Mouse (Mus musculus) heart, embryonic 15.5 days (tissue): ENCODE results near the gene Lbx2. TPM values are rescaled to one million over a fixed set of nuclear protein-coding genes. Genes with fewer than 3 reads are reported as not detected.
A peak's percentile ranks its signal among the peaks of the same experiment; 100 is the strongest.

ENCODE experiments used
- ATAC-seq: fragments of 200-750 bp; cut with Nextera tagmentation; replicated peaks from 2 replicates; pipeline ENCODE4 v1.8.0; 2017; ENCODE audit warnings: low read depth, moderate TSS enrichment; ENCODE audit not compliant: insufficient number of reproducible peaks, insufficient read depth, low FRiP score
- H3K27ac ChIP-seq: fragments of 300-500 bp; sonication (generic); 2 replicates; pipeline ENCODE4 v1.5.1; 2015; ENCODE audit warnings: mild to moderate bottlenecking, inconsistent platforms
- H3K27me3 ChIP-seq: fragments of 300-500 bp; sonication (generic); 2 replicates; pipeline ENCODE4 v1.6.1; 2015; ENCODE audit warnings: inconsistent platforms
- H3K36me3 ChIP-seq: fragments of 300-500 bp; sonication (generic); 2 replicates; pipeline ENCODE4 v1.6.1; 2015; ENCODE audit warnings: mild to moderate bottlenecking, inconsistent platforms
- H3K4me1 ChIP-seq: fragments of 300-500 bp; sonication (generic); replicated peaks from 2 replicates; pipeline ENCODE4 v1.6.1; 2015; ENCODE audit warnings: inconsistent platforms
- H3K4me2 ChIP-seq: fragments of 300-500 bp; sonication (generic); 2 replicates; pipeline ENCODE4 v1.6.1; 2015; ENCODE audit warnings: inconsistent platforms, mild to moderate bottlenecking, moderate library complexity
- H3K4me3 ChIP-seq: fragments of 300-500 bp; sonication (generic); 2 replicates; pipeline ENCODE4 v1.5.1; 2015; ENCODE audit warnings: mild to moderate bottlenecking, inconsistent platforms
- H3K9ac ChIP-seq: fragments of 300-500 bp; sonication (generic); 2 replicates; pipeline ENCODE4 v1.6.1; 2015; ENCODE audit warnings: mild to moderate bottlenecking, inconsistent platforms
- H3K9me3 ChIP-seq: fragments of 300-500 bp; sonication (generic); replicated peaks from 2 replicates; pipeline ENCODE4 v1.6.1; 2016; ENCODE audit warnings: inconsistent platforms
- WGBS: fragments of 180-500 bp; shearing (Covaris S2); methylation state at CpG from one replicate; pipeline ENCODE4 v1.1.7; 2015; ENCODE audit warnings: mixed read lengths; 5-methylcytosine and 5-hydroxymethylcytosine counted together
- polyA plus RNA-seq: library from polyadenylated mRNA; unstranded; fragments of >200 nt; fragmentation: Nextera tagmentation; extraction: Ambion mirVana; gene quantifications from 2 replicates; pipeline ENCODE4 v1.2.1, GENCODE M21; 2015

The Lbx2 gene
- polyA plus RNA-seq, 1 experiment from 2014 or later, result 0.42 TPM

DNA sequence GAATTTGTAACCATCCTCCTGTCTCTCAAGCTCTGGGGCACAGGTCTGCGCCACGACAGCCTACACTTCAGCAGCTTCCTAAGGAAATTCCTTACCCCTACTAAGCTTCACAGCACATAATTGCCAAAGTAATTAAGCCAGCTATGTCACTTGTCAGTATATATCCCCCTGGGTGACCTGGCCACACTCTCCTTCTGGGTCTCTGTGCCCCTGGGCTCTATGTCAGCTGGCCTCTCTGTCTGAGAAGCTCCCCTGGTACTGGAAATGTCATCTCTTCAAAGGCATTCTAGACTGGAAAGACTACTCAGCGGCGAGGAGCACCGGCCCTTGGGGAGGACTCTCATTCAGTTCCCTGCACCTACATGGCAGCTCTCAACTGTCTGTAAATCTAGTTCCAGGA lies 36.8 kb downstream of the Lbx2 start:
- Histone ChIP-seq H3K4me3 (peak overlapping the region; percentile 77; the same call in 1 of the 2 replicates), H3K9ac (no peak overlapping the region), H3K36me3 (peaks cover 8% of the 10 kb centered on the region; the same call in 1 of the 2 replicates), H3K27ac (no peak overlapping the region), H3K4me2 (peak overlapping the region; percentile 95; the same call in 1 of the 2 replicates), H3K27me3 (no peaks in the 10 kb centered on the region), H3K9me3 (no peaks in the 10 kb centered on the region), H3K4me1 (peaks cover 43% of the 10 kb centered on the region)
- ATAC-seq, result no peak
- WGBS, result 87% methylated on average over 5 of the region's 5 CpGs

GRCm38 (mm10) chr6:83124851-83125312 lies 38.7 kb downstream of the Lbx2 start:
- Histone ChIP-seq H3K27ac (peak overlapping the region; percentile 68), H3K9ac (peak overlapping the region; percentile 77), H3K36me3 (peaks cover 4% of the 10 kb centered on the region; the same call in 1 of the 2 replicates), H3K4me1 (peaks cover 35% of the 10 kb centered on the region), H3K9me3 (no peaks in the 10 kb centered on the region), H3K27me3 (no peaks in the 10 kb centered on the region), H3K4me2 (peak overlapping the region; percentile 93), H3K4me3 (peak overlapping the region; percentile 72)
- ATAC-seq, result no peak
- under 1% methylated on average over 30 of the region's 30 CpGs for WGBS

GRCm38 (mm10) chr6:83125331-83125730 lies 39.2 kb downstream of the Lbx2 start, which contains the start of gene Ino80b:
Gene Ino80b (minus strand): TSS chr6:83125431.
- peaks cover 31% of the 10 kb centered on the region for H3K4me1 ChIP-seq
- H3K27ac ChIP-seq, result peak within 1 kb of the TSS; percentile 68
- no peaks in the 10 kb centered on the region for H3K27me3 ChIP-seq
- peak within 1 kb of the TSS; percentile 77 for H3K9ac ChIP-seq
- 25% methylated on average over 5 of the region's 5 CpGs for WGBS
- peak within 1 kb of the TSS; percentile 93 for H3K4me2 ChIP-seq
- peaks cover 4% of the 10 kb centered on the region; the same call in 1 of the 2 replicates for H3K36me3 ChIP-seq
- ATAC-seq, result no peak
- H3K4me3 ChIP-seq, result peak within 1 kb of the TSS; percentile 72
- H3K9me3 ChIP-seq, result no peaks in the 10 kb centered on the region

- Histone ChIP-seq H3K4me2 (no peak overlapping the region), H3K9me3 (no peaks in the 10 kb centered on the region), H3K36me3 (peaks cover 4% of the 10 kb centered on the region; the same call in 1 of the 2 replicates), H3K27ac (no peak overlapping the region), H3K4me1 (peaks cover 22% of the 10 kb centered on the region), H3K9ac (no peak overlapping the region), H3K4me3 (no peak overlapping the region), H3K27me3 (no peaks in the 10 kb centered on the region)
- 91% methylated on average over 5 of the region's 5 CpGs for WGBS
- ATAC-seq, result no peak
These were observed 41.3 kb downstream of the Lbx2 start for GRCm38 (mm10) chr6:83127419-83127818.

DNA sequence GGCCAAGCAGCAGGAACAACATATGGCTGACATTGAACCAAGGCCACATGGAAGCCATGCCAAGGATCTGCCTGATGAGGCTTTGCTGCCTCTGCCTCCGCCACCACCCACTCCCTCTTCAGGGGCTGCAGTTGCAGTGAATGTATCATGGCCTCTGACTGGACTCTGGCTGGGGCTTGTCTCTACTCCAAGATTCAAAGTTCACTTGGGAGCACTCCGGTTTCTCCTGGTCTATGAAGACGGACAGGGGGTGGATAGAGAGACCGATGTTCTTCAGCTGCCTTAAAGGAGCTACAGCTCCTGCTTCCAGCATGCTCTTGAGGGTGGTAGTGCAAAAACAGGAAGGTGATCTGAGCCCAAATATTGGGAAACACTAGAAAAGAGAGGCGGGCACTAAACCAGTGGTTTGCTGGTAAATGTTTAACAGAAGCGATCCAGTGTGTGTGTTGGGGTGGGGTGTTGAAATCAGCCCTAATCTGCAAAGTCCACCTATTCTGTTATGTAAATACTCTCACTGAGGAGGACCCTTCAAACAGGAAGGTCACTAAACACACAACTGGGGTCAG lies 45.4 kb downstream of the Lbx2 start:
- Histone ChIP-seq H3K36me3 (no peaks in the 10 kb centered on the region), H3K4me1 (peaks cover 13% of the 10 kb centered on the region), H3K9ac (no peak overlapping the region), H3K27me3 (no peaks in the 10 kb centered on the region), H3K4me3 (no peak overlapping the region), H3K9me3 (no peaks in the 10 kb centered on the region), H3K4me2 (no peak overlapping the region), H3K27ac (no peak overlapping the region)
- ATAC-seq, result no peak
- 68% methylated on average over 6 of the region's 6 CpGs for WGBS

DNA sequence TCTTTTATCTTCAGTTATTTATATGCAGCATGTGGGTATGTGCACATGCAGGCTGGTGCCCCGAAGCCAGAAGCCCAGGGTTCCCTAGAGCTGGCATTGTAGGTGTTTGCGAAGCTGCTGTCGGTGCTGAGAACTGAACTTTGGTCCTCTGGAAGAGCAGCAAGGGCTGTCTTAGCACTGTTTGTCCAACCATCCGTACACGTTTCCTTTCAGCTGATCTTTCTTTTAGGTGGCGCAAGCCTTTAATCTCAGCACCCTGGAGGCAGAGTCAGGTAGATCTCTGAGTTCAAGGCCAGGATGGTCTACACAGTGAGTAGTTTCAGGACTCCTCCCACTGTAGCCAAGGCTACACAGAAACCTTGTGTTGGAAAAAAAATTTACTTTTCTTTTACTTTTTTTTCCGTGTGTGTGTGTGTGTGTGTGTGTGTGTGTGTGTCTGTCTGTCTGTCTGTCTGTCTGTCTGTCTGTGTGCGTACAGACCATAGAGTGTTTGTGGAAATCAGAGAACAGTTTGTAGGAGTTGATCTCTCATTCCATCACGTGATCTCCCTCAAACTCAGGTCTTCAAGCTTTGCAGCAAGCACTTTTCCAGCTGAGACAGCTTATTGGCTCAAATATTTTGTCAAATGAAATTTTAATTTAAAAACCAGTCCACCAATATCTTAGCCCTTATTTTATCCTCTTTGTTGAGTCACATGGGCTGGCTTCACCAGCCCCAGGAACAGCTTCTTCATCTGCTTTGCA lies 46.2 kb downstream of the Lbx2 start:
- Histone ChIP-seq H3K9me3 (no peaks in the 10 kb centered on the region), H3K27ac (no peak overlapping the region), H3K9ac (no peak overlapping the region), H3K4me1 (peaks cover 17% of the 10 kb centered on the region), H3K4me2 (no peak overlapping the region), H3K27me3 (no peaks in the 10 kb centered on the region), H3K36me3 (no peaks in the 10 kb centered on the region), H3K4me3 (no peak overlapping the region)
- ATAC-seq, result no peak
- 79% methylated on average over 9 of the region's 9 CpGs for WGBS

DNA sequence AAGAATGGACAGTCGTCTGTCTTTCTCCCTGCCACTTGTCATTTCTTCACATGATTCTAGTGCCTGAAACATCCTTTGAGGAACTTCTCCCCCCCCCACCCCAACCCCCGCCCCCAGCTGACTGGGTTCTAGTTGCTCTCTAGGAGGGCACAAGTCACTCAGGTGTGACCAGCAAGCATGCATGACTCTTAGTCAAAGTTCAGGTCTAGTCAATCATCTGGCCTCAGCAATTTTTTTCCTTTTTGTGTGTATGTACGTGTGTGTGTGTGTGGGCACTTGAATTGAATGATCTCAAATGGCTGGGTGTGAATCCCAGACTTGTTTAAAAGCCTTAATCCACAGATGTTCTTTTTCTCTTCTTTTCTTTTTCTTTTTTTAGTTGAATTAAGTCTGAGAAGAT lies 48.1 kb downstream of the Lbx2 start:
- Histone ChIP-seq H3K9me3 (no peaks in the 10 kb centered on the region), H3K27me3 (no peaks in the 10 kb centered on the region), H3K4me1 (peaks cover 33% of the 10 kb centered on the region), H3K4me2 (no peak overlapping the region), H3K4me3 (no peak overlapping the region), H3K36me3 (no peaks in the 10 kb centered on the region), H3K27ac (no peak overlapping the region), H3K9ac (no peak overlapping the region)
- 64% methylated on average over 3 of the region's 3 CpGs for WGBS
- no peak for ATAC-seq

DNA sequence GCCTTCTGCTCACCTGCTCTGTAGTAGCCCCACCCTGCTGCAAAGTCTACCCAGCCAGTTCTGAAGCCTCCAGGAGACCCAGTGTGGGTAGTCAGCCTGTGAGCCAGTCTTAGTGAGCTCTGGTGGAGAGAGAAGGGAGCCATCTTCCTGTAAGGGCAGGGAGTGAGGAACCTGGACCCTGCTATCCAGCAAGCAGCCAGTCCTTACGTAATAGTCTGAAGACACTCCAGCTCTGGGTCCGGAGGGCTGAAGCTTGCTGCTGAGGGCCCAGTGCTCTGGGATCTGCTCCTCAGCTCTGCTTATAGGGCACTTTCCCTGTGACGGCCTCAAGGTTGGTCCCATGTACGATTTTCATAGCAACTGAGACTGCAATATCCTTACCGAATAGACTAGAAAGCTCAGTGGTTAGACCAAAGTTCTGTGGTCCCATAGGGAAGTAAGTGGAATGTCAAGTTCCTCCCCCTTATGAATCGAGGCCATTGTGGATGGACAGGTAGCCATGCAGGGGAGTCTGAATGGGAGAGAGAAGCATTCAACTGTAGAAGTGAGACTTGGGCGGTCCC lies 48.9 kb downstream of the Lbx2 start, which contains the start of gene Rtkn:
TSS of gene Rtkn (plus strand) at position 513 of the 563 bp plus-strand sequence.
- H3K9ac ChIP-seq, result peak within 1 kb of the TSS; percentile 83
- H3K36me3 ChIP-seq, result no peaks in the 10 kb centered on the region
- H3K4me3 ChIP-seq, result peak within 1 kb of the TSS; percentile 68
- 61% methylated on average over 7 of the region's 7 CpGs for WGBS
- no peaks in the 10 kb centered on the region for H3K9me3 ChIP-seq
- H3K4me2 ChIP-seq, result peak within 1 kb of the TSS; percentile 88
- peak within 1 kb of the TSS; percentile 100 for H3K27ac ChIP-seq
- no peak for ATAC-seq
- H3K4me1 ChIP-seq, result peaks cover 34% of the 10 kb centered on the region
- H3K27me3 ChIP-seq, result no peaks in the 10 kb centered on the region

DNA sequence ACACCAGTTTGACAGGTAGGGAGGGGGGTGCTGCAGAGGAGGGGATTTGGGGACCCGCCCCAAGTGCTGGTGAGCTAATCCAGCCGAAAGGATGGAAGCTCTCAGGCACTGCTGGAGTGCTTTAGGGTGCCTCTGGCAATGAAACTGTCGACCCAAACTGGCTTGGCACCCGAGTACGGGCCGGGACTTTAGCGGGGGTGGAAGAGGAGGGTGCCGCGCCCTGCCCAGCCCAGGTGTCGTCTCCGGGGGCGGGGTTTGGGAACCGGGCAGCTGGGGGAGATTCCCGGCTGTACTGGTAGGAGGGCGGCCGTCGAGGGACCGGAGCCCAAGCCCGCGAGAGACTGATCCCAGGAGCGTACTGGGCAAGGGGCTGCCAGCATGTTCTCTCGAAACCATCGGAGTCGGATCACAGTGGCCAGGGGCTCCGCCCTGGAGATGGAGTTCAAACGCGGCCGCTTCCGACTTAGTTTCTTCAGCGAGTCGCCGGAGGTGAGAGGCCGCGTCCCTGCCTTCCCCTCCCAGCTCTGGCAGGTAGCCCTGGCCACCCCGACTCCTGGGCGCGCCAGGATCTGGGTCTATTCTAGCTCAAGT lies 49.5 kb downstream of the Lbx2 start:
- Histone ChIP-seq H3K27me3 (no peaks in the 10 kb centered on the region), H3K4me3 (peak overlapping the region; percentile 68), H3K27ac (peak overlapping the region; percentile 100), H3K36me3 (no peaks in the 10 kb centered on the region), H3K4me2 (peak overlapping the region; percentile 88), H3K9me3 (no peaks in the 10 kb centered on the region), H3K4me1 (peaks cover 34% of the 10 kb centered on the region), H3K9ac (peak overlapping the region; percentile 83)
- WGBS, result 9% methylated on average over 37 of the region's 37 CpGs
- no peak for ATAC-seq

GRCm38 (mm10) chr6:83136291-83136880 lies 50.2 kb downstream of the Lbx2 start:
- H3K4me1 ChIP-seq, result peaks cover 36% of the 10 kb centered on the region
- H3K9ac ChIP-seq, result peak overlapping the region; percentile 83
- no peaks in the 10 kb centered on the region for H3K9me3 ChIP-seq
- H3K36me3 ChIP-seq, result no peaks in the 10 kb centered on the region
- peak overlapping the region; percentile 100 for H3K27ac ChIP-seq
- peak overlapping the region; percentile 88 for H3K4me2 ChIP-seq
- no peaks in the 10 kb centered on the region for H3K27me3 ChIP-seq
- no peak for ATAC-seq
- 26% methylated on average over 5 of the region's 5 CpGs for WGBS
- peak overlapping the region; percentile 68 for H3K4me3 ChIP-seq
